Mouse (Mus musculus): ENCODE data around the gene Gabrg3.

GRCm38 (mm10) chr7:57412896-57413295, 25.9 kb upstream of the Gabrg3 start:
- no peak for TF ChIP-seq POLR2A (IDR thresholded peaks at IDR 0.05; ENCODE audit: insufficient read depth, low read length)
- no peak for TF ChIP-seq CTCF (IDR thresholded peaks at IDR 0.05; ENCODE audit: low read depth, low read length)
- TF ChIP-seq EP300 (IDR thresholded peaks at IDR 0.05; ENCODE audit: insufficient read depth, low read depth, low read length), result no peak
